Mouse (Mus musculus) myocyte (in vitro differentiated cells): ENCODE results near the gene Rpl31. TPM values are rescaled to one million over a fixed set of nuclear protein-coding genes. Genes with fewer than 3 reads are reported as not detected.

ENCODE experiments used
- H3K27me3 ChIP-seq: one replicate; pipeline ENCODE4 v1.6.1; 2011; ENCODE audit not compliant: control insufficient read depth, insufficient read depth, insufficient read length
- H3K36me3 ChIP-seq: one replicate; pipeline ENCODE4 v1.6.1; 2011; ENCODE audit not compliant: control insufficient read depth, insufficient read depth
- H3K4me2 ChIP-seq: one replicate; pipeline ENCODE4 v1.6.1; 2011; ENCODE audit warnings: low read depth, control low read depth
- H3K4me3 ChIP-seq: one replicate; pipeline ENCODE4 v1.5.1; 2011; ENCODE audit warnings: mild to moderate bottlenecking, control low read depth, moderate library complexity
- H3K79me2 ChIP-seq: one replicate; pipeline ENCODE4 v1.6.1; 2011; ENCODE audit not compliant: control insufficient read depth, insufficient read depth
- H3ac ChIP-seq: one replicate; pipeline ENCODE4 v1.6.1; 2011; ENCODE audit not compliant: control insufficient read depth, insufficient read length
- CEBPB ChIP-seq: IDR thresholded peaks from 2 replicates; pipeline ENCODE4 v1.6.1; 2011; ENCODE audit warnings: mild to moderate bottlenecking, moderate library complexity; ENCODE audit not compliant: poor library complexity, insufficient read depth, severe bottlenecking
- E2F4 ChIP-seq: IDR thresholded peaks from one replicate; pipeline ENCODE4 v1.6.1; 2011; ENCODE audit warnings: mild to moderate bottlenecking, control low read depth, moderate library complexity; ENCODE audit not compliant: insufficient read depth
- MAX ChIP-seq: IDR thresholded peaks from one replicate; pipeline ENCODE4 v1.6.1; 2011; ENCODE audit warnings: low read depth, mild to moderate bottlenecking, control low read depth
- MYOD1 ChIP-seq, 3 experiments: IDR thresholded peaks; one replicate each; pipeline ENCODE4 v1.6.1; 2011; ENCODE audit warnings: control low read depth in 2 of 3, low read depth in 2 of 3, mild to moderate bottlenecking in 2 of 3, moderate library complexity in 1 of 3; ENCODE audit not compliant: insufficient read length in 2 of 3, control insufficient read depth in 1 of 3
- MYOG ChIP-seq, 3 experiments: IDR thresholded peaks; one replicate each; pipeline ENCODE4 v1.6.1; 2011; ENCODE audit warnings: control low read depth in 2 of 3, low read depth in 2 of 3, mild to moderate bottlenecking in 2 of 3; ENCODE audit not compliant: insufficient read length in 2 of 3, control insufficient read depth in 1 of 3, insufficient read depth in 1 of 3
- POLR2A ChIP-seq: IDR thresholded peaks from one replicate; pipeline ENCODE4 v1.6.1; 2011; ENCODE audit warnings: low read depth, mild to moderate bottlenecking, control low read depth, moderate library complexity; ENCODE audit not compliant: insufficient read length
- POLR2AphosphoS2 ChIP-seq: IDR thresholded peaks from one replicate; pipeline ENCODE4 v1.6.1; 2011; ENCODE audit warnings: low read depth, control low read depth; ENCODE audit not compliant: insufficient read length
- REST ChIP-seq: IDR thresholded peaks from one replicate; pipeline ENCODE4 v1.6.1; 2011; ENCODE audit warnings: mild to moderate bottlenecking, control low read depth, moderate library complexity; ENCODE audit not compliant: insufficient read depth, insufficient read length
- SRF ChIP-seq: IDR thresholded peaks from one replicate; pipeline ENCODE4 v1.6.1; 2011; ENCODE audit warnings: low read depth; ENCODE audit not compliant: control insufficient read depth, insufficient read length
- TCF12 ChIP-seq: IDR thresholded peaks from one replicate; pipeline ENCODE4 v1.6.1; 2011; ENCODE audit warnings: mild to moderate bottlenecking, control low read depth; ENCODE audit not compliant: poor library complexity, insufficient read depth, severe bottlenecking
- TCF3 ChIP-seq: IDR thresholded peaks from one replicate; pipeline ENCODE4 v1.6.1; 2011; ENCODE audit warnings: low read depth, control low read depth; ENCODE audit not compliant: insufficient read length
- USF1 ChIP-seq: IDR thresholded peaks from one replicate; pipeline ENCODE4 v1.6.1; 2011; ENCODE audit warnings: low read depth, mild to moderate bottlenecking, control low read depth, moderate library complexity
- polyA plus RNA-seq: library from polyadenylated mRNA; unstranded; fragments of >200 nt; fragmentation: generic; extraction: Trizol; gene quantifications from one replicate; pipeline ENCODE4 v1.2.1, GENCODE M21; 2012; ENCODE audit warnings: missing spikeins

Rpl31 gene
- polyA plus RNA-seq, 1 experiment, result 1,627 TPM

- no peak overlapping the region for H3K4me2 ChIP-seq
- no peak overlapping the region for H3K4me3 ChIP-seq
- H3ac ChIP-seq, result no peak overlapping the region
- no peaks in the 10 kb centered on the region for H3K79me2 ChIP-seq
- no peaks in the 10 kb centered on the region for H3K27me3 ChIP-seq
- no peaks in the 10 kb centered on the region for H3K36me3 ChIP-seq
- TF ChIP-seq REST (no peak), TCF3 (no peak), SRF (no peak), TCF12 (no peak), POLR2AphosphoS2 (no peak), MAX (no peak), POLR2A (no peak), MYOG (IDR thresholded peaks at IDR 0.05; ENCODE audit: control insufficient read depth in 1 of 3, insufficient read depth in 1 of 3, insufficient read length in 2 of 3, low read depth in 2 of 3) (no peak), E2F4 (no peak), USF1 (no peak), CEBPB (no peak)
Measured at GRCm38 (mm10) chr1:39344981-39345600, 22.6 kb upstream of the Rpl31 start.

GRCm38 (mm10) chr1:39349001-39349400 is 18.6 kb upstream of the Rpl31 start:
- TF ChIP-seq E2F4 (no peak), CEBPB (no peak), TCF3 (no peak), USF1 (no peak), MYOD1 (IDR thresholded peaks at IDR 0.05; ENCODE audit: control insufficient read depth in 1 of 3, insufficient read length in 2 of 3, low read depth in 2 of 3) (no peak)
- Histone ChIP-seq H3ac (no peak overlapping the region), H3K4me3 (no peak overlapping the region), H3K36me3 (no peaks in the 10 kb centered on the region), H3K4me2 (peak overlapping the region; percentile 7), H3K79me2 (no peaks in the 10 kb centered on the region), H3K27me3 (no peaks in the 10 kb centered on the region)

GRCm38 (mm10) chr1:39349427-39349826 is 18.2 kb upstream of the Rpl31 start:
- no peak for TF ChIP-seq MYOG (IDR thresholded peaks at IDR 0.05; ENCODE audit: control insufficient read depth in 1 of 3, insufficient read depth in 1 of 3, insufficient read length in 2 of 3, low read depth in 2 of 3)
- no peak for TF ChIP-seq TCF12
- TF ChIP-seq TCF3, result no peak
- no peak for TF ChIP-seq MAX
- TF ChIP-seq MYOD1 (IDR thresholded peaks at IDR 0.05; ENCODE audit: control insufficient read depth in 1 of 3, insufficient read length in 2 of 3, low read depth in 2 of 3), result no peak
- Histone ChIP-seq H3K4me2 (peak overlapping the region; percentile 7), H3K27me3 (no peaks in the 10 kb centered on the region), H3ac (no peak overlapping the region), H3K36me3 (no peaks in the 10 kb centered on the region), H3K79me2 (no peaks in the 10 kb centered on the region), H3K4me3 (no peak overlapping the region)

- no peak overlapping the region for H3K4me3 ChIP-seq
- no peak overlapping the region for H3K4me2 ChIP-seq
- no peak for TF ChIP-seq TCF12
- TF ChIP-seq POLR2AphosphoS2, result no peak
- no peak for TF ChIP-seq E2F4
- no peak for TF ChIP-seq TCF3
- TF ChIP-seq MAX, result no peak
- no peak for TF ChIP-seq POLR2A
- TF ChIP-seq CEBPB, result no peak
- TF ChIP-seq SRF, result no peak
- TF ChIP-seq MYOD1 (IDR thresholded peaks at IDR 0.05; ENCODE audit: control insufficient read depth in 1 of 3, insufficient read length in 2 of 3, low read depth in 2 of 3), result no peak
- no peak for TF ChIP-seq MYOG (IDR thresholded peaks at IDR 0.05; ENCODE audit: control insufficient read depth in 1 of 3, insufficient read depth in 1 of 3, insufficient read length in 2 of 3, low read depth in 2 of 3)
- H3K27me3 ChIP-seq, result peaks cover 19% of the 10 kb centered on the region
- H3K36me3 ChIP-seq, result no peaks in the 10 kb centered on the region
- no peaks in the 10 kb centered on the region for H3K79me2 ChIP-seq
- H3ac ChIP-seq, result no peak overlapping the region
Measured at GRCm38 (mm10) chr1:39361754-39362514, 5.7 kb upstream of the Rpl31 start.

- Histone ChIP-seq H3K4me3 (no peak overlapping the region), H3K4me2 (no peak overlapping the region), H3K79me2 (no peaks in the 10 kb centered on the region), H3K36me3 (no peaks in the 10 kb centered on the region), H3ac (no peak overlapping the region), H3K27me3 (peaks cover 17% of the 10 kb centered on the region)
- no peak for TF ChIP-seq MAX
- no peak for TF ChIP-seq POLR2A
- no peak for TF ChIP-seq USF1
- no peak for TF ChIP-seq TCF12
- no peak for TF ChIP-seq SRF
- no peak for TF ChIP-seq TCF3
- no peak for TF ChIP-seq POLR2AphosphoS2
Measured at GRCm38 (mm10) chr1:39362515-39362893, 5.1 kb upstream of the Rpl31 start.
